Mouse (Mus musculus) thymus, adult 2 months (tissue): ENCODE measurements around the gene Nucb2. TPM values are rescaled to one million over a fixed set of nuclear protein-coding genes. Genes with fewer than 3 reads are reported as not detected.

Source experiments
- DNase-seq: peaks from one replicate; pipeline ENCODE4 v3.0.0; 2021
- H3K27ac ChIP-seq: fragments of 200-500 bp; 2 replicates; pipeline ENCODE4 v1.5.1; 2012; ENCODE audit warnings: low read length, control low read depth; ENCODE audit not compliant: control insufficient read depth, insufficient read depth
- H3K27me3 ChIP-seq: fragments of 200-500 bp; 2 replicates; pipeline ENCODE4 v1.6.1; 2012; ENCODE audit warnings: mild to moderate bottlenecking, low read length, moderate library complexity, mixed read lengths; ENCODE audit not compliant: control insufficient read depth, insufficient read depth
- H3K36me3 ChIP-seq: fragments of 200-500 bp; 2 replicates; pipeline ENCODE4 v1.6.1; 2012; ENCODE audit warnings: mild to moderate bottlenecking, low read length, moderate library complexity; ENCODE audit not compliant: control insufficient read depth, insufficient read depth
- H3K4me1 ChIP-seq: fragments of 200-500 bp; replicated peaks from 2 replicates; pipeline ENCODE4 v1.6.1; 2012; ENCODE audit warnings: low read length; ENCODE audit not compliant: control insufficient read depth, insufficient read depth
- H3K4me3 ChIP-seq: fragments of 200-500 bp; 2 replicates; pipeline ENCODE4 v1.5.1; 2012; ENCODE audit warnings: mild to moderate bottlenecking, low read length, control low read depth, moderate library complexity; ENCODE audit not compliant: control insufficient read depth, insufficient read depth
- CTCF ChIP-seq: fragments of 200-500 bp; IDR thresholded peaks from 2 replicates; pipeline ENCODE4 v1.5.1; 2012; ENCODE audit warnings: mild to moderate bottlenecking, control low read depth, low read length, moderate library complexity, borderline replicate concordance; ENCODE audit not compliant: control insufficient read depth, poor library complexity, insufficient read depth; ENCODE audit errors: extremely low read depth
- POLR2A ChIP-seq: fragments of 200-500 bp; IDR thresholded peaks from 2 replicates; pipeline ENCODE4 v1.6.1; 2012; ENCODE audit warnings: mild to moderate bottlenecking, low read length, control low read depth, moderate library complexity; ENCODE audit not compliant: control insufficient read depth, poor library complexity, insufficient read depth; ENCODE audit errors: extremely low read depth
- WGBS: fragments of 180-500 bp; shearing (Covaris S2); methylation state at CpG from one replicate; pipeline ENCODE4 v1.1.7; 2018; 5-methylcytosine and 5-hydroxymethylcytosine counted together
- polyA plus RNA-seq: library from polyadenylated mRNA; depleted of rRNA; stranded (reverse); fragments of >200 nt; gene quantifications from 2 replicates; pipeline ENCODE4 v1.2.3, GENCODE M21; 2012; rRNA removed

The Nucb2 gene
- polyA plus RNA-seq, 1 experiment = 1.2 TPM

DNA sequence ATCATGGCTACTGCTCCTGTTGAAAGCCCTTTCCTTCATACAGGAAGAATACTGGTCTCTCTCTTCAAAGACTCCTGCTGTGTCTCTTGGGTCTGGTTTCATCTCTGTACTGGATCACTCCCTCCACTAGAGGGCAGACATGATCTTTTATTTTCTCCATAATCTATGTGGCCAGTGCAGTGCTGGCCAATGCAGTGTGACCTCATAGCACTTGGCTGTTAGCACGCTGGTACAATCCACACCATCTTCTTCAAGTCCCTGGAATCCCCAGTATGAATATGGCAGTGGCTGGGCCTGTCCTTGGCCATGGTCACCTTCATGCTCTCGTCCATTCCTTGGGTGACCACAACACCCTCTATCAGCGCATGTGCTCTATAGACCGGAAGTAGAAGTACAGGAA, 27.1 kb downstream of the Nucb2 start:
- Histone ChIP-seq H3K4me1 (no peaks in the 10 kb centered on the region), H3K27ac (no peak overlapping the region), H3K27me3 (no peaks in the 10 kb centered on the region), H3K36me3 (no peaks in the 10 kb centered on the region), H3K4me3 (no peak overlapping the region)
- TF ChIP-seq POLR2A = no peak
- TF ChIP-seq CTCF = no peak
- WGBS = 82% methylated on average over 4 of the region's 4 CpGs
- DNase-seq = no peak

DNA sequence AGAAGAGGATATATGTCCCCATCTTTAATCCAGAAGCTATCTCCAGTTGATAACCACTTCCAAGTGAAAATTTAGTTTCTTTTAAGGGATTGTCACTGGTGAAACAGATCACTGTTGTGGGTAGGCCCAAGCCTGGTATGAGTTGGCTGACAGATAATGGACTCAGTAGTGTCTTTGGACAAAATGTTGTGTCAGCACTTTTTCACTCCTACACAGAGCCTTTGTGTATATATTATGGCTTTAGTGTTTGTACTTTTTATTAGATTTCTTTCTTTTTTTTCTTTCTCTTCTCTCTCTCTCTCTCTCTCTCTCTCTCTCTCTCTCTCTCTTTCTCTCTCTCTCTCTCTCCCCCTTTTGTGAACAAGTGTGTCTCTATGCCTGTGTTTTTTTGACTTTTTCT, 52.7 kb downstream of the Nucb2 start:
- Histone ChIP-seq H3K27ac (no peak overlapping the region), H3K36me3 (no peaks in the 10 kb centered on the region), H3K4me3 (no peak overlapping the region), H3K4me1 (no peaks in the 10 kb centered on the region), H3K27me3 (no peaks in the 10 kb centered on the region)
- TF ChIP-seq POLR2A (no peak), CTCF (no peak)
- DNase-seq = no peak

DNA sequence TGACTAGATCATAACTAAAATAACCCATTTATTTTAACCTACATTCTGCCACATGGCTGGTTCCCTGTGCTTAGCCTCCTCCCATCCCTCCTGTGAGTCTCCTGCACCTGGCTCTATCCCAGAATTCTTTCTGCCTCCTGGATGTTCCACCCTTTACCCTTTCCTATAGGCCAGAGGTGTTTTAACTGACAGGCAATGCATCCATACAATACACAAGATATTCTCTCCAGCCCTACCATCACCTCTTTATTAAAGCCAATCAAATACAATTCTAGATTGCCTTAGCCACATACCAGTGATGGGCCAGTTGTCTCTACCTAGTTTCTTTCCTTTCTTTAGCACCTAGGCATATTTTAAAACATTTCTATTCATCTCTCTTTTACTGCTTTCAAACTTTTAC, 70.4 kb downstream of the Nucb2 start:
- H3K27ac ChIP-seq = no peak overlapping the region
- TF ChIP-seq POLR2A (no peak), CTCF (no peak)
- no peak for DNase-seq
- H3K4me1 ChIP-seq = no peaks in the 10 kb centered on the region
- H3K36me3 ChIP-seq = no peaks in the 10 kb centered on the region
- H3K4me3 ChIP-seq = no peak overlapping the region
- H3K27me3 ChIP-seq = no peaks in the 10 kb centered on the region

Other genes starting within 250 kb of the Nucb2 start
- gene Plekha7, start 196.0 kb upstream of the Nucb2 start, polyA plus RNA-seq = 24.4 and 26.9 TPM in 2 replicates
- gene Rps13, start 170.2 kb upstream of the Nucb2 start, polyA plus RNA-seq = 160 and 185 TPM in 2 replicates
- gene Pik3c2a, start 60.9 kb upstream of the Nucb2 start, polyA plus RNA-seq = 4.2 and 5.0 TPM in 2 replicates